Mouse (Mus musculus): ENCODE measurements around the gene Cdk9. TPM values are rescaled to one million over a fixed set of nuclear protein-coding genes. Genes with fewer than 3 reads are reported as not detected.

Gene Cdk9
- polyA plus RNA-seq, 2 experiments: 36.5 to 60.7 TPM

DNA sequence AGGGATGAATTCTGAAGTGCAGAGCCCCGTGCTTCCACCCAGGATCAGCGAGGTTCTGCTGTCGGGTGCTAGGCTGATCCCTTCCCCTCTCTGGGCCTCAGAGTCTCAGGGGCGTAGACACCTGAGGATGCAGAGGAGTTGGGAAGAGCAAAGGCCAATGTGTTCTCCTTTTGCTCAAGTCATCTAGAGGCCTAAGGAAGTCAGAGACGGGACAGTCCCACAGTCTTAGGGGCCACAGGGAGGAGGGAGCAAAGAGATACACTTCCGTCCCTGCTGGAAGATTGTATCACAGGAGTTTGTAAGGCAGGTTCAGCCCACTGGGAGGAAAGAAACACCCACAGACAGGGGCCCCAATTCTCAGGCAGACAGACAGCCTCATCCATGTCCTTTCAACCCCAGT is 9.2 kb upstream of the Cdk9 start:
- no peak for ATAC-seq (ENCODE audit: insufficient read depth)
- Histone ChIP-seq H3K27ac (no peak overlapping the region), H3K4me2 (ENCODE audit: low read depth) (peak overlapping the region; percentile 31), H3K27me3 (ENCODE audit: control insufficient read depth, insufficient read depth, low read length) (no peaks in the 10 kb centered on the region), H3K4me3 (ENCODE audit: insufficient read depth in 1 of 2, low read depth in 2 of 2, low read length in 2 of 2) (peak overlapping the region; percentile 1 to 36), H3K36me3 (replicated peaks; ENCODE audit: control insufficient read depth, insufficient read depth, low read depth) (no peaks in the 10 kb centered on the region), H3K4me1 (replicated peaks; ENCODE audit: control insufficient read depth in 2 of 2, insufficient read depth in 2 of 2, low read length in 1 of 2) (peaks cover 0 to 8% of the 10 kb centered on the region in 2 experiments; a peak in 3 of 4 replicates), H3K9ac (replicated peaks) (no peak overlapping the region), H3K9me3 (ENCODE audit: control insufficient read depth, low read length) (no peaks in the 10 kb centered on the region)
- DNase-seq (ENCODE audit: low read depth in 3 of 3, low spot score in 3 of 3): no peak
- 14% methylated on average over 6 of the region's 6 CpGs for WGBS (ENCODE audit: insufficient replicate concordance)
- TF ChIP-seq EP300 (IDR thresholded peaks at IDR 0.05; ENCODE audit: low read depth) (no peak), CTCF (IDR thresholded peaks at IDR 0.05; ENCODE audit: low read depth) (no peak)

DNA sequence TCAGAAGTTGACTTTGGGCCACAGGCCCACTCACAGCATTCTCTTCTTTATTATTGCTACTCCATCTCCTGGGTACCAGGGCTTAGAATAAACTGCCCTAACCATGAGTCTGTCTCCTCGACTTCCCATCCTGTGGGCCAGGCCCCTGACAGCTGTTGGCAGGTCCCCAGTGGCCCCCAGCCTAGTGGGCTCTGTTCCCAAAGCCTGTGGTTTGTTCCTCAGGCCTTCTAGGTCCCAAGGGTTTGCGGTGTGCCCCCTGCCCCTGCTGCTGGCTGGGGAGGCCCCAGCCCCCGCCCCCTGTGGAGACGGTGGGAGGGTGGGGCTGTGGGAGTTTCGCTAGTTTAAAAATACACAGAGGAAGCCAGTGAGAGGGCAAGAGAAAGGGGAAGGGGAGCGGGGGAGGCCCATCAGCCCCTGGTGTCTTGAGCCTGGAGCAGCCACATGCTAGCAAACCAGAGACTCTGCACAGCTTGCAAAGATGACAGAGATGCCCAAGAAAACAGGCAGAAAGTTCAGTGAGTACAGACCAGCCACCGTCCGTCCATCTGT is 7.9 kb upstream of the Cdk9 start, which contains the start of gene Sh2d3c:
Gene Sh2d3c, plus strand, starts transcription at position 375 of the 549 bp plus-strand sequence.
- peaks cover 0 to 6% of the 10 kb centered on the region in 2 experiments; a peak in 3 of 4 replicates for H3K4me1 ChIP-seq (replicated peaks; ENCODE audit: control insufficient read depth in 2 of 2, insufficient read depth in 2 of 2, low read length in 1 of 2)
- DNase-seq (ENCODE audit: low read depth in 3 of 3, low spot score in 3 of 3) (no peak), ATAC-seq (ENCODE audit: insufficient read depth) (no peak)
- WGBS (ENCODE audit: insufficient replicate concordance): 20% methylated on average over 8 of the region's 8 CpGs
- H3K27me3 ChIP-seq (ENCODE audit: control insufficient read depth, insufficient read depth, low read length): no peaks in the 10 kb centered on the region
- H3K9ac ChIP-seq (replicated peaks): no peak within 1 kb of the TSS
- no peaks in the 10 kb centered on the region for H3K9me3 ChIP-seq (ENCODE audit: control insufficient read depth, low read length)
- H3K4me2 ChIP-seq (ENCODE audit: low read depth): peak within 1 kb of the TSS; percentile 31
- H3K4me3 ChIP-seq (ENCODE audit: insufficient read depth in 1 of 2, low read depth in 2 of 2, low read length in 2 of 2): peak within 1 kb of the TSS; percentile 1 to 36
- H3K27ac ChIP-seq: no peak within 1 kb of the TSS
- H3K36me3 ChIP-seq (replicated peaks; ENCODE audit: control insufficient read depth, insufficient read depth, low read depth): no peaks in the 10 kb centered on the region
- TF ChIP-seq CTCF (IDR thresholded peaks at IDR 0.05; ENCODE audit: low read depth) (no peak), EP300 (IDR thresholded peaks at IDR 0.05; ENCODE audit: low read depth) (no peak)

DNA sequence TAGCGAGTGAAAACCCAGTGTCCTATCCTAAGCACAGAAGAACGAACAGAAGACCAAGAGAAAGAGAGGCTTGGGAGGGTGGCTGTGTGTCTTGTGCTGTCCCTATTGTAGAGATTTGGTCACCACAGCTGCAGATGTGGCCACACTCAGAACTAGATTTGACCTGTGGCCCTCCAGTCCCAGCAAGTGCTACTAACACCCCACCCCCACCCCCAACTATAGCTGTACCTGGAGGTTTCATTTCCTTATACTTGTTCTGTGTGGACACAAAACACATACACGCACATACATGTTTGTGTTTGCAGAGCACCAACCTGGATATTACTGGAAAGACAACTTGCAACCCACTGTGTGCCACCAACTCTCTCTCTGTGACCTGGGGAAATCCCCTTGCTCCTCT is 7.2 kb upstream of the Cdk9 start:
- Histone ChIP-seq H3K36me3 (replicated peaks; ENCODE audit: control insufficient read depth, insufficient read depth, low read depth) (no peaks in the 10 kb centered on the region), H3K9ac (replicated peaks) (no peak overlapping the region), H3K4me2 (ENCODE audit: low read depth) (no peak overlapping the region), H3K4me3 (ENCODE audit: insufficient read depth in 1 of 2, low read depth in 2 of 2, low read length in 2 of 2) (no peak overlapping the region), H3K4me1 (replicated peaks; ENCODE audit: control insufficient read depth in 2 of 2, insufficient read depth in 2 of 2, low read length in 1 of 2) (peaks cover 0 to 9% of the 10 kb centered on the region in 2 experiments; a peak in 3 of 4 replicates), H3K9me3 (ENCODE audit: control insufficient read depth, low read length) (no peaks in the 10 kb centered on the region), H3K27me3 (ENCODE audit: control insufficient read depth, insufficient read depth, low read length) (no peaks in the 10 kb centered on the region), H3K27ac (no peak overlapping the region)
- 60% methylated on average over 3 of the region's 3 CpGs for WGBS (ENCODE audit: insufficient replicate concordance)
- no peak for TF ChIP-seq CTCF (IDR thresholded peaks at IDR 0.05; ENCODE audit: low read depth)
- TF ChIP-seq EP300 (IDR thresholded peaks at IDR 0.05; ENCODE audit: low read depth): no peak
- ATAC-seq (ENCODE audit: insufficient read depth) (no peak), DNase-seq (ENCODE audit: low read depth in 3 of 3, low spot score in 3 of 3) (no peak)

DNA sequence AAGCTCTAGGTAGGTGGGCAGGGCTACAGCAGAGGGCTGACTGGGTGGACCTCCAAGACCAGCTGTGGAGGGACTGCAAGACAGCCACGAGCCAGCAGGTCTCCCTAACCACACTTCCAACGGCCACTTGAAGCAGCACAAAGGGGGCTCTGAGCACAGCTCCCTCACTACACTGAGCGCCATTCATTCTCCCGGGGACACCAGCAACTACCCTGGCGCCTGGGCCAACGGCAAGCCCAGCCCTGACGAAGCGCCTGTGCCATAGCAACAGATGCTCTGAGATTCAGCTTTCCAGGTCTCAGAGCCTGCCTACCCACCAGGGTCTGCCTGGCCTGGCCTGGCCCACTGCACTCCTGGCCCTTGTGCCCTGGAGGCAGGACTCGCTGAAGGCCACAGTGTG is 5.9 kb upstream of the Cdk9 start:
- 42% methylated on average over 9 of the region's 9 CpGs for WGBS (ENCODE audit: insufficient replicate concordance)
- Histone ChIP-seq H3K4me3 (ENCODE audit: insufficient read depth in 1 of 2, low read depth in 2 of 2, low read length in 2 of 2) (no peak overlapping the region), H3K27me3 (ENCODE audit: control insufficient read depth, insufficient read depth, low read length) (no peaks in the 10 kb centered on the region), H3K4me1 (replicated peaks; ENCODE audit: control insufficient read depth in 2 of 2, insufficient read depth in 2 of 2, low read length in 1 of 2) (peaks cover 3 to 21% of the 10 kb centered on the region in 2 experiments; a peak in 3 of 4 replicates), H3K9me3 (ENCODE audit: control insufficient read depth, low read length) (no peaks in the 10 kb centered on the region), H3K36me3 (replicated peaks; ENCODE audit: control insufficient read depth, insufficient read depth, low read depth) (no peaks in the 10 kb centered on the region), H3K27ac (no peak overlapping the region), H3K9ac (replicated peaks) (no peak overlapping the region), H3K4me2 (ENCODE audit: low read depth) (no peak overlapping the region)
- ATAC-seq (ENCODE audit: insufficient read depth) (no peak), DNase-seq (ENCODE audit: low read depth in 3 of 3, low spot score in 3 of 3) (no peak)
- TF ChIP-seq EP300 (IDR thresholded peaks at IDR 0.05; ENCODE audit: low read depth) (no peak), CTCF (IDR thresholded peaks at IDR 0.05; ENCODE audit: low read depth) (no peak)

DNA sequence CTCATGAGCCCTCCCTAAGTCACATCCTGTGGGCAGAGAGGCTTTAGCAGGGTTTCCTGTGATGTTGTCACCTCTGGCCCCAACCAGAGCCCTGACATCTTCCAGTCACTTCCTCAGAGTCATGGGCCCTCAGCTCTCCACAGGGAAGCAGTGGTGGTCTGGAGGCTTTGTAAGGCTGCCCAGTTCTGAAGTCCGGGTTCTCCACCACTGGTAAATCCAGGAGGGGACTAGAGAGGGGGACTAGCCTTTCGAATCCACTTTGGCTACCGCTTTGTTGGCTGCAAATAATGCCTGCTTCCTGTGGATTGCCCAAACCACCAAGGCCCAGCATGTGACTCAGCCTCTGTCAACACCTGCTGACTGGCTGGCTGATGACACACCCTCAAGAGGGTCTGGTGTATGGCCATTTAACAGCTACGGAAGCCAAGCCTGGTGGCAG is 2.1 kb upstream of the Cdk9 start:
- Histone ChIP-seq H3K27ac (0 out of 2 replicates have a peak overlapping the region, but pooled peaks have one; percentile 46), H3K4me2 (ENCODE audit: low read depth) (no peak overlapping the region), H3K9me3 (ENCODE audit: control insufficient read depth, low read length) (no peaks in the 10 kb centered on the region), H3K27me3 (ENCODE audit: control insufficient read depth, insufficient read depth, low read length) (no peaks in the 10 kb centered on the region), H3K4me3 (ENCODE audit: insufficient read depth in 1 of 2, low read depth in 2 of 2, low read length in 2 of 2) (no peak overlapping the region), H3K4me1 (replicated peaks; ENCODE audit: control insufficient read depth in 2 of 2, insufficient read depth in 2 of 2, low read length in 1 of 2) (peaks cover 12 to 23% of the 10 kb centered on the region in 2 experiments), H3K9ac (replicated peaks) (no peak overlapping the region), H3K36me3 (replicated peaks; ENCODE audit: control insufficient read depth, insufficient read depth, low read depth) (peaks cover 7% of the 10 kb centered on the region)
- no peak for ATAC-seq (ENCODE audit: insufficient read depth)
- WGBS (ENCODE audit: insufficient replicate concordance): 17% methylated on average over 4 of the region's 4 CpGs
- TF ChIP-seq CTCF (IDR thresholded peaks at IDR 0.05; ENCODE audit: low read depth) (no peak), EP300 (IDR thresholded peaks at IDR 0.05; ENCODE audit: low read depth) (no peak)
- DNase-seq (ENCODE audit: low read depth in 3 of 3, low spot score in 3 of 3): no peak

Measured in liver, embryonic 14.5 days (tissue).